8 mouse cellular contexts compared by ENCODE assay signal in the genomic region with DNA sequence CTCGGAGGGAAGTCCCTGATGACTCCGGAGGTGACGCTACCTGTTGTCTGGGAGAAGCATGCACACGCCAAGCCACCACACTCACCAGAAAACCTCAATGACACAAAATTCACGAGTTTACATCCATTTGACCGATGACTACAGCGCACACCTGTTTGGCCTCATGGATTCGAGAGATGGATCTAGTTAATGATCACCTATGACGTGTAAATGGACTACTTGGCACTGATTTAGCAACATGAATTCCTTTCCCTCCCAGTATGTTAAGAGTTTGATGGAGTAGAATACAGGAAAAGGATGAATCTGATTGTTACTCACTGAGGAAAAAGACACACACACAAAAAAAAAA.
A peak's percentile ranks its signal among the peaks of the same experiment; 100 is the strongest.
DNase-seq lines count a peak whose midpoint lies in the region; ATAC-seq and TF ChIP-seq lines count a peak whose summit lies in the region.

No protein-coding gene starts in this region.

- WGBS in heart, embryonic 15.5 days: 8% methylated on average over 9 of the region's 9 CpGs
- WGBS in hindbrain, embryonic 12.5 days: 9% methylated on average over 9 of the region's 9 CpGs
- 6% methylated on average over 9 of the region's 9 CpGs for WGBS in midbrain, embryonic 12.5 days

- H3K9ac ChIP-seq in heart, embryonic 15.5 days: peak overlapping the region; percentile 67
- H3K9ac ChIP-seq in MEL (ENCODE audit: control insufficient read depth, low read depth, low read length, poor library complexity, severe bottlenecking): peak overlapping the region; percentile 84
- H3K9ac ChIP-seq in hindbrain, embryonic 12.5 days: peak overlapping the region; percentile 64; the same call in 1 of the 2 replicates
- peak overlapping the region; percentile 54; the same call in 1 of the 2 replicates for H3K9ac ChIP-seq in midbrain, embryonic 12.5 days (replicated peaks)

- peaks cover 17% of the 10 kb centered on the region for H3K4me1 ChIP-seq in heart, embryonic 15.5 days (replicated peaks)
- H3K4me1 ChIP-seq in MEL (ENCODE audit: control insufficient read depth in 1 of 2, insufficient read depth in 2 of 2, low read length in 2 of 2): peaks cover 0 to 5% of the 10 kb centered on the region in 2 experiments; a peak in 1 of 4 replicates
- peaks cover 16% of the 10 kb centered on the region for H3K4me1 ChIP-seq in hindbrain, embryonic 12.5 days
- peaks cover 30% of the 10 kb centered on the region for H3K4me1 ChIP-seq in midbrain, embryonic 12.5 days

- TF ChIP-seq CTCF in MEL (IDR thresholded peaks at IDR 0.05 in 2 of 3, conservative IDR thresholded peaks at IDR 0.05 in 1 of 3; ENCODE audit: control insufficient read depth in 1 of 3, insufficient read depth in 1 of 3, low read depth in 2 of 3, low read length in 3 of 3, poor library complexity in 1 of 3, severe bottlenecking in 1 of 3): no peak

- H3K27me3 ChIP-seq in heart, embryonic 15.5 days: no peaks in the 10 kb centered on the region
- H3K27me3 ChIP-seq in MEL (ENCODE audit: control insufficient read depth in 1 of 2, insufficient read depth in 2 of 2, low read length in 2 of 2): no peaks in the 10 kb centered on the region
- H3K27me3 ChIP-seq in hindbrain, embryonic 12.5 days: no peaks in the 10 kb centered on the region
- H3K27me3 ChIP-seq in midbrain, embryonic 12.5 days: no peaks in the 10 kb centered on the region

- H3K4me2 ChIP-seq in heart, embryonic 15.5 days: peak overlapping the region; percentile 68
- H3K4me2 ChIP-seq in hindbrain, embryonic 12.5 days (replicated peaks): peak overlapping the region; percentile 62
- H3K4me2 ChIP-seq in midbrain, embryonic 12.5 days (replicated peaks): peak overlapping the region; percentile 67

- ATAC-seq in heart, embryonic 15.5 days (replicated peaks; ENCODE audit: insufficient number of reproducible peaks, insufficient read depth, low FRiP score, low read depth): no peak
- no peak; the same call in 1 of the 2 replicates for ATAC-seq in hindbrain, embryonic 12.5 days (ENCODE audit: low FRiP score)
- ATAC-seq in midbrain, embryonic 12.5 days (ENCODE audit: low FRiP score, low read depth): no peak

- DNase-seq in heart, postnatal 4 days: no peak
- DNase-seq in MEL (ENCODE audit: low read depth, low spot score): no peak
- no peak for DNase-seq in adrenal gland, adult 18-20 months (ENCODE audit: low spot score in 2 of 2)
- DNase-seq in thymus, postnatal 4 days: no peak
- no peak for DNase-seq in layer of hippocampus, adult 9-11 months

- H3K27ac ChIP-seq in heart, embryonic 15.5 days: peak overlapping the region; percentile 90
- H3K27ac ChIP-seq in MEL (ENCODE audit: control insufficient read depth, low read depth, low read length): no peak overlapping the region
- no peak overlapping the region for H3K27ac ChIP-seq in hindbrain, embryonic 12.5 days
- H3K27ac ChIP-seq in midbrain, embryonic 12.5 days (replicated peaks): no peak overlapping the region

- no peaks in the 10 kb centered on the region for H3K36me3 ChIP-seq in heart, embryonic 15.5 days
- H3K36me3 ChIP-seq in MEL (ENCODE audit: control insufficient read depth in 1 of 2, insufficient read depth in 2 of 2, low read length in 2 of 2): peaks cover 0 to 8% of the 10 kb centered on the region in 2 experiments; a peak in 2 of 4 replicates
- no peaks in the 10 kb centered on the region for H3K36me3 ChIP-seq in hindbrain, embryonic 12.5 days
- no peaks in the 10 kb centered on the region for H3K36me3 ChIP-seq in midbrain, embryonic 12.5 days

- peaks cover 22% of the 10 kb centered on the region for H3K79me2 ChIP-seq in MEL (ENCODE audit: control insufficient read depth, insufficient read depth, low read length, poor library complexity)

- TF ChIP-seq RAD21 in MEL (IDR thresholded peaks at IDR 0.05; ENCODE audit: low read depth, low read length): no peak

- no peak for TF ChIP-seq POLR2A in MEL (IDR thresholded peaks at IDR 0.05; ENCODE audit: control insufficient read depth in 1 of 2, insufficient read depth in 1 of 2, low read depth in 1 of 2, low read length in 2 of 2, poor library complexity in 1 of 2)

- TF ChIP-seq EP300 in MEL (IDR thresholded peaks at IDR 0.05; ENCODE audit: low read depth in 1 of 2, low read length in 2 of 2): no peak

- no peaks in the 10 kb centered on the region for H3K9me3 ChIP-seq in heart, embryonic 15.5 days (replicated peaks)
- no peaks in the 10 kb centered on the region for H3K9me3 ChIP-seq in MEL (replicated peaks; ENCODE audit: insufficient read depth, low read length)
- H3K9me3 ChIP-seq in hindbrain, embryonic 12.5 days (replicated peaks): no peaks in the 10 kb centered on the region; the same call in 1 of the 2 replicates
- H3K9me3 ChIP-seq in midbrain, embryonic 12.5 days: no peaks in the 10 kb centered on the region

- H3K4me3 ChIP-seq in heart, embryonic 15.5 days: peak overlapping the region; percentile 58
- H3K4me3 ChIP-seq in MEL (ENCODE audit: control insufficient read depth in 1 of 2, insufficient read depth in 1 of 2, low read depth in 2 of 2, low read length in 2 of 2): peak overlapping the region in 1 of 2 experiments; percentile 87; a peak in 3 of 4 replicates
- H3K4me3 ChIP-seq in hindbrain, embryonic 12.5 days: peak overlapping the region; percentile 49
- peak overlapping the region; percentile 50 for H3K4me3 ChIP-seq in midbrain, embryonic 12.5 days

TF ChIP-seq in MEL, 35 proteins besides CTCF, POLR2A, EP300 and RAD21:
- TF ChIP-seq JUND (IDR thresholded peaks at IDR 0.05; ENCODE audit: low read depth, low read length) (no peak), GATA1 (IDR thresholded peaks at IDR 0.05; ENCODE audit: low read depth, low read length) (no peak), ZC3H11A (IDR thresholded peaks at IDR 0.05; ENCODE audit: low read depth, low read length) (no peak), MYC (IDR thresholded peaks at IDR 0.05; ENCODE audit: low read depth, low read length) (no peak), KAT2A (conservative IDR thresholded peaks at IDR 0.05; ENCODE audit: low read depth, low read length) (no peak), HCFC1 (IDR thresholded peaks at IDR 0.05; ENCODE audit: low read depth, low read length) (no peak), GABPA (IDR thresholded peaks at IDR 0.05; ENCODE audit: low read depth, low read length) (no peak), USF2 (IDR thresholded peaks at IDR 0.05; ENCODE audit: borderline replicate concordance in 1 of 2, insufficient read depth in 1 of 2, low read depth in 1 of 2, low read length in 2 of 2) (no peak)
